Mouse (Mus musculus) layer of hippocampus, postnatal 36 days (tissue): Measurements from ENCODE around the gene Akap6. TPM values are rescaled to one million over a fixed set of nuclear protein-coding genes. Genes with fewer than 3 reads are reported as not detected.
"Not testable (repeated sequence)": the region's sequence is repeated elsewhere in the genome, so short reads cannot be mapped to it uniquely, and the experiment has no call there.

Experiments
- DNase-seq, 2 experiments: peaks; one replicate each; pipeline ENCODE4 v3.0.0; 2022
- total RNA-seq, 2 experiments: library from RNA; stranded (reverse); gene quantifications; 2 replicates each; pipeline ENCODE4 v1.2.3; 2021

Akap6 gene
- total RNA-seq, 2 experiments from 2014 or later = 127 to 132 TPM

GRCm38 (mm10) chr12:52711857-52712640 lies 12.9 kb downstream of the Akap6 start:
- DNase-seq = no peak

GRCm38 (mm10) chr12:52718392-52718791 lies 19.2 kb downstream of the Akap6 start:
- no peak for DNase-seq

GRCm38 (mm10) chr12:52719232-52719631 lies 20.0 kb downstream of the Akap6 start:
- no peak for DNase-seq

- no peak for DNase-seq
Measured at GRCm38 (mm10) chr12:52719681-52720080, 20.5 kb downstream of the Akap6 start.

- not testable (repeated sequence) for DNase-seq
Measured at GRCm38 (mm10) chr12:52724039-52724615, 24.9 kb downstream of the Akap6 start.

- DNase-seq = no peak
Measured at GRCm38 (mm10) chr12:52726434-52727231, 27.4 kb downstream of the Akap6 start.

- DNase-seq = no peak
Measured at GRCm38 (mm10) chr12:52729396-52729795, 30.2 kb downstream of the Akap6 start.

- DNase-seq = not testable (repeated sequence)
Measured at GRCm38 (mm10) chr12:52735161-52735560, 36.0 kb downstream of the Akap6 start.

GRCm38 (mm10) chr12:52737151-52737550 lies 38.0 kb downstream of the Akap6 start:
- no peak for DNase-seq

GRCm38 (mm10) chr12:52739326-52739725 lies 40.1 kb downstream of the Akap6 start:
- no peak for DNase-seq

GRCm38 (mm10) chr12:52741801-52742200 lies 42.6 kb downstream of the Akap6 start:
- no peak for DNase-seq

- no peak for DNase-seq
Measured at GRCm38 (mm10) chr12:52750006-52750405, 50.8 kb downstream of the Akap6 start.

- no peak for DNase-seq
Measured at GRCm38 (mm10) chr12:52755649-52756048, 56.5 kb downstream of the Akap6 start.

GRCm38 (mm10) chr12:52757881-52758280 lies 58.7 kb downstream of the Akap6 start:
- no peak for DNase-seq

- no peak for DNase-seq
Measured at GRCm38 (mm10) chr12:52764046-52764445, 64.9 kb downstream of the Akap6 start.

GRCm38 (mm10) chr12:52764810-52765209 lies 65.6 kb downstream of the Akap6 start:
- no peak for DNase-seq

GRCm38 (mm10) chr12:52769561-52769960 lies 70.4 kb downstream of the Akap6 start:
- DNase-seq = no peak

- DNase-seq = no peak
Measured at GRCm38 (mm10) chr12:52771931-52772330, 72.7 kb downstream of the Akap6 start.

GRCm38 (mm10) chr12:52772494-52773280 lies 73.5 kb downstream of the Akap6 start:
- DNase-seq = no peak

GRCm38 (mm10) chr12:52773847-52774246 lies 74.7 kb downstream of the Akap6 start:
- no peak for DNase-seq

- DNase-seq = no peak
Measured at GRCm38 (mm10) chr12:52774382-52774781, 75.2 kb downstream of the Akap6 start.

- no peak for DNase-seq
Measured at GRCm38 (mm10) chr12:52780216-52780615, 81.0 kb downstream of the Akap6 start.
